Mouse (Mus musculus) forebrain, embryonic 12.5 days (tissue): ENCODE measurements at regions not wholly inside any gene's neighbourhood (a gene's known extent, or its start where the extent isn't known, plus 50 kb on each side); places are given as distances from the start of the nearest gene placed in this dataset.
"Not testable (repeated sequence)": the region's sequence is repeated elsewhere in the genome, so short reads cannot be mapped to it uniquely, and the experiment has no call there.

Source experiments
- ATAC-seq: fragments of 200-750 bp; cut with Nextera tagmentation; 2 replicates; pipeline ENCODE4 v1.8.0; 2017; ENCODE audit warnings: moderate TSS enrichment; ENCODE audit not compliant: low FRiP score
- H3K27ac ChIP-seq: fragments of 300-500 bp; sonication (generic); 2 replicates; pipeline ENCODE4 v1.5.1; 2016; ENCODE audit warnings: mild to moderate bottlenecking
- H3K27me3 ChIP-seq: fragments of 300-500 bp; sonication (generic); 2 replicates; pipeline ENCODE4 v1.6.1; 2016; ENCODE audit warnings: mild to moderate bottlenecking
- H3K36me3 ChIP-seq: fragments of 300-500 bp; sonication (generic); replicated peaks from 2 replicates; pipeline ENCODE4 v1.6.1; 2016; ENCODE audit warnings: mild to moderate bottlenecking
- H3K4me1 ChIP-seq: fragments of 300-500 bp; sonication (generic); 2 replicates; pipeline ENCODE4 v1.6.1; 2016
- H3K4me2 ChIP-seq: fragments of 300-500 bp; sonication (generic); 2 replicates; pipeline ENCODE4 v1.6.1; 2016; ENCODE audit warnings: mild to moderate bottlenecking, moderate library complexity
- H3K4me3 ChIP-seq: fragments of 300-500 bp; sonication (generic); replicated peaks from 2 replicates; pipeline ENCODE4 v1.5.1; 2016; ENCODE audit warnings: mild to moderate bottlenecking
- H3K9ac ChIP-seq: fragments of 300-500 bp; sonication (generic); 2 replicates; pipeline ENCODE4 v1.6.1; 2016; ENCODE audit warnings: mild to moderate bottlenecking
- H3K9me3 ChIP-seq: fragments of 300-500 bp; sonication (generic); 2 replicates; pipeline ENCODE4 v1.6.1; 2016
- WGBS: fragments of 180-500 bp; shearing (Covaris S2); methylation state at CpG from one replicate; pipeline ENCODE4 v1.1.7; 2016; 5-methylcytosine and 5-hydroxymethylcytosine counted together

- Histone ChIP-seq H3K36me3 (no peaks in the 10 kb centered on the region), H3K4me3 (no peak overlapping the region), H3K27ac (no peak overlapping the region), H3K4me2 (no peak overlapping the region), H3K27me3 (no peaks in the 10 kb centered on the region), H3K9me3 (no peaks in the 10 kb centered on the region), H3K9ac (no peak overlapping the region), H3K4me1 (no peaks in the 10 kb centered on the region)
- WGBS = 67% methylated on average over 7 of the region's 7 CpGs
- no peak for ATAC-seq
These were observed 850.4 kb downstream of the Robo2 start for GRCm38 (mm10) chr16:73561216-73561615.

- no peak overlapping the region for H3K9ac ChIP-seq
- WGBS = 93% methylated on average over 4 of the region's 4 CpGs
- no peaks in the 10 kb centered on the region for H3K27me3 ChIP-seq
- no peak overlapping the region for H3K4me2 ChIP-seq
- no peak overlapping the region for H3K4me3 ChIP-seq
- H3K36me3 ChIP-seq = no peaks in the 10 kb centered on the region
- no peaks in the 10 kb centered on the region for H3K9me3 ChIP-seq
- ATAC-seq = no peak
- H3K4me1 ChIP-seq = no peaks in the 10 kb centered on the region
- H3K27ac ChIP-seq = no peak overlapping the region
These were observed 854.7 kb downstream of the Robo2 start for GRCm38 (mm10) chr16:73556940-73557339.

GRCm38 (mm10) chr16:73543651-73544050 lies 868.0 kb downstream of the Robo2 start:
- Histone ChIP-seq H3K36me3 (no peaks in the 10 kb centered on the region), H3K4me1 (no peaks in the 10 kb centered on the region), H3K4me2 (no peak overlapping the region), H3K9ac (no peak overlapping the region), H3K27ac (no peak overlapping the region), H3K4me3 (no peak overlapping the region), H3K27me3 (no peaks in the 10 kb centered on the region), H3K9me3 (no peaks in the 10 kb centered on the region)
- no peak for ATAC-seq
- 91% methylated on average over 3 of the region's 3 CpGs for WGBS

- Histone ChIP-seq H3K4me1 (no peaks in the 10 kb centered on the region), H3K4me2 (no peak overlapping the region), H3K27me3 (no peaks in the 10 kb centered on the region), H3K9ac (no peak overlapping the region), H3K9me3 (no peaks in the 10 kb centered on the region), H3K4me3 (no peak overlapping the region), H3K27ac (no peak overlapping the region), H3K36me3 (no peaks in the 10 kb centered on the region)
- ATAC-seq = no peak
- 82% methylated on average over 7 of the region's 7 CpGs for WGBS
These were observed 873.6 kb downstream of the Robo2 start for GRCm38 (mm10) chr16:73538040-73538439.

GRCm38 (mm10) chr16:73537541-73537940 lies 874.1 kb downstream of the Robo2 start:
- Histone ChIP-seq H3K9me3 (no peaks in the 10 kb centered on the region), H3K27ac (no peak overlapping the region), H3K9ac (no peak overlapping the region), H3K4me1 (no peaks in the 10 kb centered on the region), H3K27me3 (no peaks in the 10 kb centered on the region), H3K36me3 (no peaks in the 10 kb centered on the region), H3K4me2 (no peak overlapping the region), H3K4me3 (no peak overlapping the region)
- ATAC-seq = no peak
- 97% methylated on average over 7 of the region's 7 CpGs for WGBS

- no peak overlapping the region for H3K4me3 ChIP-seq
- H3K27me3 ChIP-seq = no peaks in the 10 kb centered on the region
- H3K4me2 ChIP-seq = 0 out of 2 replicates have a peak overlapping the region, but pooled peaks have one; percentile 2
- H3K27ac ChIP-seq = no peak overlapping the region
- no peaks in the 10 kb centered on the region for H3K9me3 ChIP-seq
- 51% methylated on average over 10 of the region's 10 CpGs for WGBS
- no peak overlapping the region for H3K9ac ChIP-seq
- 0 out of 2 replicates have a peak, but pooled peaks have one; percentile 20 for ATAC-seq
- no peaks in the 10 kb centered on the region for H3K4me1 ChIP-seq
- no peaks in the 10 kb centered on the region for H3K36me3 ChIP-seq
These were observed 881.4 kb downstream of the Robo2 start for GRCm38 (mm10) chr16:73530191-73530590.

GRCm38 (mm10) chr16:73522931-73523330 lies 888.7 kb downstream of the Robo2 start:
- not testable (repeated sequence) for H3K27ac ChIP-seq, ATAC-seq, H3K9ac ChIP-seq, H3K4me2 ChIP-seq, H3K27me3 ChIP-seq, H3K4me1 ChIP-seq, H3K9me3 ChIP-seq, H3K36me3 ChIP-seq, H3K4me3 ChIP-seq
- WGBS = 90% methylated on average over 3 of the region's 3 CpGs

GRCm38 (mm10) chr16:73504759-73505158 lies 906.9 kb downstream of the Robo2 start:
- Histone ChIP-seq H3K36me3 (no peaks in the 10 kb centered on the region), H3K4me3 (no peak overlapping the region), H3K4me1 (no peaks in the 10 kb centered on the region), H3K27me3 (0 out of 2 replicates have a peak, but pooled peaks cover 3% of the 10 kb centered on the region), H3K9ac (no peak overlapping the region), H3K27ac (no peak overlapping the region), H3K9me3 (no peaks in the 10 kb centered on the region), H3K4me2 (no peak overlapping the region)
- ATAC-seq = no peak

GRCm38 (mm10) chr16:73498636-73499208 lies 912.9 kb downstream of the Robo2 start:
- ATAC-seq = no peak
- no peak overlapping the region for H3K9ac ChIP-seq
- H3K27me3 ChIP-seq = no peaks in the 10 kb centered on the region
- H3K4me1 ChIP-seq = no peaks in the 10 kb centered on the region
- H3K4me3 ChIP-seq = no peak overlapping the region
- no peak overlapping the region for H3K4me2 ChIP-seq
- no peaks in the 10 kb centered on the region for H3K9me3 ChIP-seq
- H3K27ac ChIP-seq = no peak overlapping the region
- H3K36me3 ChIP-seq = no peaks in the 10 kb centered on the region
- 47% methylated on average over 1 of the region's 1 CpGs for WGBS

GRCm38 (mm10) chr16:73483214-73483856 lies 928.3 kb downstream of the Robo2 start:
- H3K9ac ChIP-seq = no peak overlapping the region
- H3K9me3 ChIP-seq = no peaks in the 10 kb centered on the region
- no peak overlapping the region for H3K27ac ChIP-seq
- WGBS = 80% methylated on average over 2 of the region's 2 CpGs
- H3K4me1 ChIP-seq = no peaks in the 10 kb centered on the region
- H3K27me3 ChIP-seq = no peaks in the 10 kb centered on the region
- H3K4me2 ChIP-seq = no peak overlapping the region
- H3K4me3 ChIP-seq = no peak overlapping the region
- H3K36me3 ChIP-seq = no peaks in the 10 kb centered on the region
- no peak for ATAC-seq

- H3K27me3 ChIP-seq = no peaks in the 10 kb centered on the region
- H3K27ac ChIP-seq = no peak overlapping the region
- no peaks in the 10 kb centered on the region for H3K9me3 ChIP-seq
- no peak overlapping the region for H3K4me3 ChIP-seq
- H3K4me1 ChIP-seq = no peaks in the 10 kb centered on the region
- H3K4me2 ChIP-seq = no peak overlapping the region
- H3K9ac ChIP-seq = no peak overlapping the region
- H3K36me3 ChIP-seq = no peaks in the 10 kb centered on the region
- no peak for ATAC-seq
- WGBS = 68% methylated on average over 6 of the region's 6 CpGs
These were observed 929.4 kb downstream of the Robo2 start for GRCm38 (mm10) chr16:73482176-73482575.

GRCm38 (mm10) chr16:73473502-73473901 lies 938.1 kb downstream of the Robo2 start:
- Histone ChIP-seq H3K4me2 (no peak overlapping the region), H3K27me3 (no peaks in the 10 kb centered on the region), H3K9me3 (no peaks in the 10 kb centered on the region), H3K4me3 (no peak overlapping the region), H3K36me3 (no peaks in the 10 kb centered on the region), H3K27ac (no peak overlapping the region), H3K9ac (no peak overlapping the region), H3K4me1 (no peaks in the 10 kb centered on the region)
- WGBS = 78% methylated on average over 2 of the region's 2 CpGs
- ATAC-seq = no peak

GRCm38 (mm10) chr16:73471547-73471946 lies 940.1 kb downstream of the Robo2 start:
- no peaks in the 10 kb centered on the region for H3K27me3 ChIP-seq
- H3K9ac ChIP-seq = no peak overlapping the region
- H3K4me1 ChIP-seq = no peaks in the 10 kb centered on the region
- H3K4me3 ChIP-seq = no peak overlapping the region
- ATAC-seq = no peak; the same call in 1 of the 2 replicates
- WGBS = 78% methylated on average over 5 of the region's 5 CpGs
- H3K4me2 ChIP-seq = no peak overlapping the region
- H3K36me3 ChIP-seq = no peaks in the 10 kb centered on the region
- no peaks in the 10 kb centered on the region for H3K9me3 ChIP-seq
- H3K27ac ChIP-seq = no peak overlapping the region
